Mouse (Mus musculus) frontal cortex, postnatal 10 days (tissue): ENCODE measurements around the gene Ank3.

Source experiments
- DNase-seq, 2 experiments: peaks; one replicate each; pipeline ENCODE4 v3.0.0; 2022; ENCODE audit warnings: low spot score in 2 of 2, mixed read lengths in 1 of 2

The Ank3 gene

DNA sequence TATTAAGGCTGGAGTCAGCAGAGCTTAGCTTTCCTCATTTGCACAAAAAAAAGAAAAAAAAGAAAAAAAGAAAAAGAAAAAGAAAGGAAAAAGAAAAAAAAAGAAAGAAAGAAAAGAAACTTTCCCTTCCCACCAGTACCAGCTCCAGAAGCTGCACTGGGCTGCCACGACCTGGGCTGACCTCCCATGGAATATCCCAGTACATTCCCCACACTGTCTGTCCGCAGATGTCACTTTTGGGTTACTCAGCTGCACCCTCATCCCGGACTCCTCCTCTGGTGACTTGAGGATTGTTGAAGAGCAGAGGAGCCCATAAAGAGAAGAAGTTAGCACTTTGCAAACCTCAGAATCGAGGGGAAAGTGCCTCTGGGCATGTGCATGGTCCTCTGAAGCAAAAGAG lies 433.7 kb downstream of the Ank3 start:
- no peak for DNase-seq

DNA sequence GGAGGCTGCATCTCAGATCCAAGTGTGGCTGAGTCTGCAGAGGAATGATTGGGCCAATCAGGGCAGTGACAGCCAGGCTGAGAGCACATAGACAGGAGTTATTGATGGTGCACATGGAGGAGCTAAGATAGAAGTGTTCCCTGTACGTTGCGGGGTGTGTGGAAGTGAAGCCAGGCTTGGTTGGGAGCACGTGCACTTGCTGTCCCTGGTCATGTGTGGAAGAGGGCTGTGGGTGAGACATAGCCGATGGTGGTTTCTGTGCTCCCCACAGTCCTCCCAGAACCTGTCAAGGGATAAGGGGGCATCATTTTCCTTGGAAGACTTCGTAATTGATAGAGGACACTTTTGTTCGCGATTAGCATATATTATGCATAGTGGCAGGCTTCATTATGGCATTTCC lies 434.2 kb downstream of the Ank3 start:
- DNase-seq: no peak

DNA sequence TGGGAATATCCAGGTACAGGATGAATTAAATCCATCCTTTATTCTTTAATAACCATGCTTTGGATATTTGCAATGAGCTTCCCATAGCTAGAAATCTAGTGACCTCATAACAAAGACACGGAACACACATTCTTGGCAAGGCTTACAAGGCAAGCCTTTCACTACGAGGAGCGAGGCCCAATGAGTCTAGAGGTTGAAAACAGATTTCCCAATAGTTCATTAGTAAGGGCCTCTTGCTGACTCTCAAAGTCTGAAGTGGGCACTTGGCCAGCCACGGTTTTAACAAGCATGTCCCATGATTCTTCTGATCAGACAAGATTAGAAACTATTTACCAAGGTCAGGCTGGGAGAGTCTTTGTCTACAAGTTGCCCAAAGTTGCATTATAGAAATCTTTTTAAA lies 436.1 kb downstream of the Ank3 start:
- no peak for DNase-seq

DNA sequence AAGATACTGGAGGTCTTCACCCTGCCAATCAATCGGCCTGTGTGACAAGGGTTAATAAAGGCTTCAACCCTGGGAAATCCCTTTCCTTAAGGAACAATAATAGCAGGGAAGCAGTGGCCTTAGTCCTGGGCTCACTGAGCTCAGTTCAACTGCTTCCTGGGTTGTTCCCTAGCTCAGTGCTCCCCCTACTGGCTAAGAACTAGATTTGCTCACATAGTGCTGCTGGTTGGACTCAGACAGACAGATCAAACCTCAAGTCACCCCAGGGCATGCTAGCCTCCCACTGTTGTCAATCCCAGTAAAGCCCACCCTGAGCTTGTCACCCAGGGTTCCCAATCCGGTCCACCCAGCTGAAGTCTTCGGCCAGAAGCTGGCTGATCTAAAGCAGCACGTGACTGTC lies 447.2 kb downstream of the Ank3 start:
- DNase-seq: no peak

DNA sequence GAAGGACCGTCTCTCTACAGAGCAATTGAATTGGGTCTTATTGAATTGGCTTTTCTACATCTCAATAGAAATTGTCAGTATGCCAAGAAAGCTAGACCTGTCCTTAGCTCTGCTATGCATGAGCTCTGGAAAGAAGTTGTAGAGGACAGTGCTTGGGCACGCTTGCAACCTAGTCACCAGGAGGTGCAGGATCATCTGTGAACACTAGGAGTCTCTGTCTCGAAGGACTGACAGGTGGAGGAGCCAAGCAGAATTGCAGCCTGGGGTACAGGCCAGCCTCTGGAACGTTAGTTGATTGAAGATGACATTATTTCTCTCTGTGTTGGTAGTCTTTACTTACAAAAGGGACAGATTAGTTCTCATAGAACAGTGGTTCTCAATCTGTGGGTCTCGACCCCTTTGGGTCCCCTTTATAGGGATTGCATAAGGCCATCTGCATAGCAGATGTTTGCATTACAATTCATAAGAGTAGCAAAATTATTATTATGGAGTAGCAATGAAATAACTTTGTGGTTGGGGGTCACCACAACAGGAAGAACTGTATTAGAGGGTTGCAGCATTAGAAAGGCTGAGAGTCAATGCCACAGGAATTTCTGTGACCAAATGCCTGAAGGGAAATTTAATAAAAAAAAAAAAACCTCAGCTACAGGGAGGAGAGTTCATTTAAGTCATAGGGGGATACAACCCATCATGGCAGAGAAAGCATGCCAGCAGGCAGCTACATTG lies 454.0 kb downstream of the Ank3 start:
- no peak for DNase-seq

DNA sequence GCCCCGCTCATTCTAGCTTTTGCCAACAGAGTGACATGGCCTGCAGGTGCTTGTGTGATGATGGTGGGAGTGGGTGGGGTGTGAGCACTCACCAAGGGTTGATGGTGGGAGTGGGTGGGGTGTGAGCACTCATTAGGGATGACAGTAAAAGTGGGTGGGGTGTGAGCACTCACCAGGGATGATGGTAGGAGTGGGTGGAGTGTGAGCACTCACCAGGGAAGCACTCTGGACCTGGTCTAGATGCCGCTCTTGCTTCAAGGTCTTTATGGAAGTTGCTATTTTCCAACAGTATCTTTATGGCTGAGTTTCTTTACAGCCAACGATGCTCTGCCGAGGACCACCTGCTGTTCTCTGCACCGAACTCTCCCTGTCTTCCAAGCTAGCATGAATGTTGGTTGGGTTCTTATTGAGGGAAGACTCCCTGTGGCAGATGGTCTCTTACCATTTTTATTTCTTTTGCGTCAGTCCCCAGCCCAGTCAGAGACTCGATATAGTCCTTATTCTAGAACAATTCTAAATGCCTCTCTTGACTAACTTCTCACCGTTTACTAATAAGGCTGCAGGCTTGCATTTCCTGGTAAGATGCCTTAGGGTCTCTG lies 456.1 kb downstream of the Ank3 start:
- no peak for DNase-seq

DNA sequence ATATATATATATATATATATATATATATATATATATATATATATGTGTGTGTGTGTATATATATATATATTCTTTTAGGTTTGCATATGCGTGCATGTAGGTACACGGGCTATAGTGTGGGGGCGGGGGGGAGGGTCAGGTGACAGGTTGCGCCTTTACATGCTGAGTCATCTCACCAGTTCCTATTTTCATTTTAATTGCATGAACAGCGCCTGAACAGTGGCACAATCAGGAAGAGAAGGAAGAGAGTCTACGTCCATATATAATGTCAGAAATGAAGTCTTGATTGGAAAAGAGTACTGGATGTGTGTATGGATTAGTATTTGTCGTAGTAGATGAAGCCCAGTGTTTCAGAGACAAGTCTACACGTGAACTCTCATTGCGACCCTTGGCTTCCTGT lies 459.4 kb downstream of the Ank3 start:
- no peak for DNase-seq

DNA sequence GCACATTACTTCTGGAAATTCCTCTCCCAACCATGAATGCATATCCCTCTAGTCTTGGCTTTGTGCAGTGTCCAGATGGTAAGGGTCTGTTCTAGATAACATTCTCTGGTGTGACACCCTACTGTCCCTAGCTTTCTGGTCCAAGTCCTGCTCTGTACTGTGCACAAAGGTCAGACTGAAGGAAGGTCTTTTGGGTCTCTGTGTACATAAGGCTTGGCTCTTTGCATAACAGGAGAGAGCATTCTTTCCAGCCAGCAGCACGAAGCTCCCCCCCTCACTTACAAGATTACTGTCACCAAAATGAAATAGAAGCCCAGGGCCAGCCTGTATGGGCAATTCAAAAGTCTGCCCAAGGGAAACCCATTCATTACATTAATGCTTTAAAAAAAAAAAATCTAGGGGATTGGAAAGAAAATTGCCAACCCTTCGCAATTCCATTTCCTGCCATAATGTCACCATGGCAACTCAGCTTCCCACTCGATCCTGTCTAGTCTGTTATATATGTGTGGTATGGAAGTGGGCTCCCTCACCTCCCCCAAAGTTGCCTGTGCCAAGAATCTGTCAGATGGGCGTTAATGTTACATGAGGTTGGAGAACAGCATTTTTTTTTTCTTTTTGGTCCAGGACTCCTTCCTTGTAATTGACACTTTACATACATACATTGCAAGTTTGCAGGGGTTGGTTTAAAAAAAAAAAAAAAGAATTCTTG lies 460.5 kb downstream of the Ank3 start:
- DNase-seq: peak; percentile 45 to 68

DNA sequence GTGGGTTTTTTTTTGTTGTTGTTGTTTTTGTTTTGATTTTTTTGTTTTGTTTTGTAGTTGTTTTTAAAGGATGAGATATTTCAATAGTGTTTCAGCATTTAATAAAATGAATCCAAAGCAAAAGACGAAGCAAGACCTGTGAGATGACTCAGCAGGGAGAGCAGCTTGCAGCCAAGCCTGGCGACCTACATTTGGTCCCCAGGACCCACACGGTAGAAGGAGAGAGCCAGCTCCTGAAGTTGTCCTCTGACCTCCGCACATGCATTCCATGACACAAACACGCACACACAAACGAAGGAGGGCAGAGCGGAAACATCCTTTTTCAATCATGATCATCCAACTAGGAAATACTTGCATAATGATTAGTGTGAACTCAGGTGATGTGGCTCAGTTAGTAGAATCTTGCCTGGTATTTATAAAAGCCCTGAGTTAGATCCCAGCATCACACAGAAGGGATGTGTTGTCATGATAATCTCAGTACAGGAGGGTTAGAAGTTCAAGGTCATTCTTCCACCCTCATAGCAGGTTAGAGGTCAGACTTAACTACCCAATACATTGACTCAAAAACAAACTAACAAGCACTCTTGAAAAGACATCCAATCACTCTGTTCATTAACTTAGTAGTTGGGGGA lies 461.4 kb downstream of the Ank3 start:
- no peak for DNase-seq

DNA sequence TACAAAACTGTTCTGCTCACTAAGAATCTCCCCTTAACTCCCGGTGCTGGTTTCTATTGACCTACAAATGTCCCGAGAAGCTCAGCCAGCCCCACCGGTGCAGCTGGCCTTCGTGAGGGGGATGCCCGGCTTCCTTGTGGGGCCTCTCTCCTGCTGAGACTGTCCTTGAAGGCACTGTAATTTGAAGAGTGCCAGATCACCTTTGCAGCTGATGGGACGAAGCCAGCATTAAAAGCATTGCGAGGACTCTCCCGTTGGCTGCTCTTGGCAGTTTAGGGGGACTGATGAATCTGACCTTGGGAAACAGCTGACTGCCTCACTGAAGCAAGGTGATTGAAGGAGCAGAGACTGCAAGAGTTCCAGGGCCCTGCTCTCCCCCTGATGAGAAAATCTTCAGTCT lies 464.3 kb downstream of the Ank3 start:
- no peak for DNase-seq

DNA sequence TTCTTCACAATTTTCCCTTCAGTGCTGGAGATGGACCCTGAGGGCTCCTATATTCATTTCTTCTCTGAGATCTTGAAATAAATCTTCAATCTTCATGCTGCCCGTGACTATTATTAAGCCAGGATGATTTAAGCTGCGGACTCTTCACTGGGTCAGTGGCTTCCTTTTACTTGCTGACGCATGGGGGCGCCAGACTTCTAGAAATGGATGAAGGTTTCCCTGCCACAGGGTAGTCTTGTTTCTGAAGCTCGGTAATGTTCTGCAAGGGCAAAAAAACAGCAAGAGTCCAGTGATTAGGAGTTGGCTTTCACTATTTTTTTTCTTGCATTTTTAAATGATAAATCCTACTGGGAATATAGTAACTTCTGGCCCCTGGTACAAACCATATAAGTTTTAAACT lies 471.8 kb downstream of the Ank3 start:
- peak; percentile 37 to 74 for DNase-seq

DNA sequence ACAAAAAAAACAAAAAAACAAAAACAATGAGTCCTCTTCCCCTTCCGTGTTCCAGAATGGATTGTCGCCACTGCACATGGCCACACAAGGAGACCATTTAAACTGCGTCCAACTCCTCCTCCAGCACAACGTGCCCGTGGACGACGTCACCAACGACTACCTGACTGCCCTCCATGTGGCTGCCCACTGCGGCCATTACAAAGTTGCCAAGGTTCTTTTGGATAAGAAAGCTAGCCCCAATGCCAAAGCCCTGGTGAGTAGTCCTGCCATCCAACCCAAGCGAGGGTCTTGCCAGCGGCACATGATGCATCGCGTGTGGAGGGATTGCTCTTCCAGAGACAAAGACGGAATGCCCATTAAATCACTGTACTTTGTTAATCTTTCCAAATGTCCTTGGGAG lies 472.4 kb downstream of the Ank3 start:
- DNase-seq: no peak

DNA sequence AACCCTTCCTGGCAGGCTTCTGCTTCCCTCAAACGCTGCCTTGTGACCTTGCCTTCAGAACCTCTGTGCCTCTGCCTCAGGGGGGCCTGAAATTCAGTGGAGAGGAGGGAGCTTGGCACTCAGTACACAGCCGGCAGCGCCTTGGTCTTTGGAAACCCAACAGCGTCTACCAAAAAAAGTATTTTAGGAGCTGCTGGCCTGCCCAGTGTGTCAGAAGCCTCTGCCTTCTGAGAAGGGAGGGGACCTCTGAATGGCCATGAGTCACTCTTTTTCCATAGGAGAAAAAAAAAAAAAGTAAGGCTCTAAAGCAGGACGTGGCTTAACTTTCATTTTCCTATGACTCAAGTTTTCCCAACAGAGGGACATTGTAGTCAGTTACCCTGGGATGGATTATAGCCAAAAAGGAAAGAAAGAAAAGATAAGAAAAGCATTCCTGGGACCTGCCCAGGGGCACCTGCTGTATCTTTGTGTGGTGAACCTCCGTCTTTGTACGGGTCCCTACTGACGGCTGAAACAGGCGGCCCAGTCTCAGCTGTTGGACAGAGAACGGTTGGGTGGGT lies 473.7 kb downstream of the Ank3 start:
- no peak for DNase-seq

DNA sequence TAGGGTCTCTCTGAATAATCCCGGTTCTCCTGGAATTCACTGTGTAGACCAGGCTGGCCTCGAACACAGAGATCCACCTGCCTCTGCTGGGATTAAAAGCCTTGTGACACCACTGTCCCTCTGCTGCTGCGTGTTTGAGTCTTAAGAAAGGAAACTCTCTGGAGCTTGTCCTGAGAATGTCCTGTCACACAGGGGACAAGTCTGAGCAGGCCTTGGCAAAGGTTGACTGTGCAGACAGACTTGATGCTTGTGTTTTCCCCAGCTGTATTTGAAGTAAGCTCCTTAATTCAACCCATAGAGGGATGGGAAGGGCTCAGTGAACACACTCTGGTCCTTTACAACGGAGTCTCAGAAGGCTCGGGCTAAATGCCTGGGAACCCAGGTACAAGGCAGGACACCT lies 474.3 kb downstream of the Ank3 start:
- DNase-seq: no peak

DNA sequence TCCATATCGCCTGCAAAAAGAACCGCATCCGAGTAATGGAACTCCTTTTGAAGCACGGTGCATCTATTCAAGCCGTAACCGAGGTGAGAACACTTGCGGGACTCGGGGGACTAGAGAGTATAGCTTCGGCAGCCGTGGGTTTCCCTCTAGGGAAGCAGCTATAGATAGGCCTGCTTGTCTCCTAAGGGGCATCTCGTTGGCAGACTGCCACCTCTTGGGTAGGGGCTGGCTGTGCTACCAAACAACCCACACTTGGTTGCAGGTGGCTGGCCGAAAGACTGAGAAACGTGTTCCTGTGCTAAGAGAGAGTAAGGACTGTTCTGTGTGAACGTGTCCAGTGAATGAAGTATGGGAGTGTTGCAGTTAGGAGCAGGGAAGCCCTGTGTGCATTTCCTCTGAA lies 476.2 kb downstream of the Ank3 start:
- no peak for DNase-seq

DNA sequence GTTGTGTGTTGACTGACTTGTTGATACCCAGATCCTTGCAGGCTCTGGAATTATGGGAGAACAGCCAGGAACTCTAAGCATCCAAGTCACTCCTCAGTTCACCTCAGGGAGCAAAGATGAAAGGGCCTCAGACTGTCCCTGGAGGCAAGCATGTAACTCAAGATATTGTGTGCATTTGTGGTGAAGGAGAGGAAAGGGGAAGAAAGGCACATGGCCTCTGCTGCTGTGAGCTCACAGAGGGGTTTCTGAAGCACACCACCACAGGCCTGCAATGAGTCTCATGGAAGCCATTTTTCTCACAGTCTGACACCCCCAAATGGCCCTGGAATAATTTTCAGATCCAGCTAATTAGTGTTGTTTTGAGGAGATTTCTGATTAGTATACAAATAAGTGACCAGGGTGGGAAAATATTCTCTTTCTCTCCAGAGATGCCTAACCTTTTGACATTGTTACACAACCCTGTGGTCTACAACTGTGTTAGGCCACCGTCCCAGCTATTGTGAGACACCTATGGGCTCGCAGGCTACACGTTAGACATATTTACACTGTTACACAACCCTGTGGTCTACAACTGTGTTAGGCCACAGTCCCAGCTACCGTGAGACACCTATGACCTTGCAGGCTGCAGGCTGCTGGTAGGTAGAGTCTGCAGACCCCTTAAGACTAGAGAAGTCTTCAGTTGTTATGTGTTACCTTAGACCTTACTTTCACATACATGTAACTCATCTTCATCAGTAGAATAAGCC lies 485.5 kb downstream of the Ank3 start:
- DNase-seq: no peak

DNA sequence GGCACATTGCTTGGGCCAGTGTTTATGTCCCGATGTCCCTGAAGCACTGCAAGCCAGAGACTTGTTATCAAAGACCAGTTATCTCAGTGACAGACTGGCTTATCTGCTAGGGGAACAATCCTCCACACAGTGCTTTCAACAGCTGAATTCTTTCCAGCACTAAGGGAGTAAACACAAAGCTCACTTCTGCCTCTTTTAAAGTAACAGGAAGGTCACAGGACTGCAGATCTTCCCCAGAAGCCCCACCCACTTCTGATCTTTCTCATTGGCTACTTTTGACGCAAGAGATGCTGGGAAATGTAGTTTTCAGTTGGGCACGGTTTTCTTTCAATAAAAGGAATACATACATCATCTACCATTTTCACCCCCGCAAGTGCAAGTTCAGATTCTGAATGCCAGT lies 489.8 kb downstream of the Ank3 start:
- DNase-seq: no peak

DNA sequence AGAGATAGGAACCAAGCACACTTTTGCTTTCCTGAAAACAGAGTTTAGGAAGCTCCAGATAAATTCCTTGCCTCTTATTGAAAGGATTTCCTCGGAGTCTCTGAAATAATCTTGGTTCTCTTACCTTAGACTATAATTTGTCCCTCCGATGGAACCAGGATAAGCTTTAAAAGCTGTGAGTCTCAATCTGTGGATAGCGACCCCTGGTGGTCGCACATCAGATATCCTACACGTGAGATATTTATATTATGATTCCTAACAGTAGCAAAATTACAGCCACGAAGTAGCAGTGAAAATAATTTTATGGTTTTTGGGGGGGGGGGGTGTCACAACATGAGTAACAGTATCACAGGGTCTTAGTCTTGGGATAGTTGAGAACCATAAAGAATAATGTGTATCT lies 491.2 kb downstream of the Ank3 start:
- DNase-seq: no peak

DNA sequence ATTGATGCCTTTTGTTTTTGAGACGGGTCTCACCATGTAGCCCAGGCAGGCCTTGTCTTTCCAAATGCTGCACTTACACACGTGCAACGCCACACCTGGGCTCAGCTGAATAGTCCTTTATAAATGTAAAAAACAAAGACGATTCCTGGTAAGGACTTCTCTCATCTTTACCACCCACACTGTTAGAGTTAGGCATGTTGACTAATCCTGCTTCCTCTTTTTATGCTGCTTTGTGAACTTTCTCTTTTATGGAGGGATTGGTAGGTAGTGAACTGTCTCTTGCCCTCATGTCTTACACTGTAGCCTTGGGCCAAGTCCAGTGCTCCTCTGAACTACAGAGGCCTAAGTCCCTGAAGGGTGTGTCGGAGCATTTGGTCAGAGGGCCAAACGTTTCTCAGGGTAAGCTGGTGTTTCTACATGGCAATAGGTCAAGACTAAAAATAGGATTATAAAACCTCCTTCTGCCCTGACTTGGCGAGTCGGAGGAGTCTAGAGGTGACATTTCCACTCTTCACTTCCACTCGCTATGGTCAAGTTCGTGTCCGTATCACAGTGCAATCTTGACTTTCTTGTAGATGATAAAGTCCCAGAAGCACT lies 491.9 kb downstream of the Ank3 start:
- DNase-seq: no peak

DNA sequence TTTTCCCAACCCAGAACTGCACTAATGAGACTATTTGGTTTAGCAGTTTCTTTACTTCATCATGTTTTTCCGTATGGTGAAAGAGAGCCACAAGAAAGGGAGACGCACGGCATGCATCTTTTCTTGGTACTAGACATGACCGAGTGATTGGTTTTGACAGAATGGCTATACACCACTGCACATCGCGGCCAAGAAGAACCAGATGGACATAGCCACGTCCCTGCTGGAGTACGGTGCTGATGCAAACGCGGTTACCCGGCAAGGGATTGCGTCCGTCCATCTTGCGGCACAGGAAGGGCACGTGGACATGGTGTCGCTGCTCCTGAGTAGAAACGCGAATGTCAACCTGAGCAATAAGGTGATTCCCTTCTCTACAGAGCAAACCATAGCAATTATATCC lies 493.6 kb downstream of the Ank3 start:
- no peak for DNase-seq

DNA sequence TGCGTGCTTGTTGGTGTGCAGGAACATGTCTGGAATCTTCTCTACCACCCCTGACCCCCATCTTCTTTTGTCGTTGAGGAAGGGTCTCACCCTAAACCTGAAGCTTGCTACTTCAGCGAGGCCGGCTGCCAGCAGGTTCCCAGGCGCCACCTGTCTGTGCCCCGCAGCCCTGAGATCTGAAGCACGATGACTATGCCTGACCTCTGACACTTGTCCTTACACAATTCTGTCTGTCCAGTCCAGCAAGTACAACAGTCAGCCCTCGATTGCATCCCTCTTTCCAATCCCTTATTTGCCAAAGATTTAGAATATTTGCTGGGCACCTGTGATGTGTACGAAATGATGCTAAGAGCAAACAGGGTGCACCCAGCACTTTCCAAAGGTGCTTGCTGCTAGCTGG lies 497.0 kb downstream of the Ank3 start:
- no peak for DNase-seq
